Mouse (Mus musculus) lung, postnatal 0 days (tissue): ENCODE measurements around the gene Olfr608. TPM values are rescaled to one million over a fixed set of nuclear protein-coding genes. Genes with fewer than 3 reads are reported as not detected.

Experiments used
- polyA plus RNA-seq: library from polyadenylated mRNA; unstranded; fragments of >200 nt; fragmentation: Nextera tagmentation; extraction: Ambion mirVana; gene quantifications from 2 replicates; pipeline ENCODE4 v1.2.1, GENCODE M21; 2015

Gene Olfr608
- polyA plus RNA-seq, 1 experiment from 2014 or later = not detected

Other genes with a start within 250 kb of the Olfr608 start
- gene Usp17ld, start 217.4 kb upstream of the Olfr608 start, polyA plus RNA-seq = not detected in 2 replicates
- gene Olfr596, start 164.2 kb upstream of the Olfr608 start, polyA plus RNA-seq = not detected in 2 replicates
- not detected in 2 replicates for gene Olfr597, start 153.6 kb upstream of the Olfr608 start, polyA plus RNA-seq
- gene Olfr598, start 146.3 kb upstream of the Olfr608 start, polyA plus RNA-seq = not detected in 2 replicates
- gene Olfr599, start 134.0 kb upstream of the Olfr608 start, polyA plus RNA-seq = not detected in 2 replicates
- gene Olfr600, start 120.2 kb upstream of the Olfr608 start, polyA plus RNA-seq = not detected in 2 replicates
- not detected in 2 replicates for gene Olfr601, start 107.2 kb upstream of the Olfr608 start, polyA plus RNA-seq
- gene Olfr603, start 83.7 kb upstream of the Olfr608 start, polyA plus RNA-seq = not detected in 2 replicates
- gene Usp17lc, start 54.8 kb upstream of the Olfr608 start, polyA plus RNA-seq = not detected in 2 replicates
- gene Olfr605, start 24.4 kb upstream of the Olfr608 start, polyA plus RNA-seq = not detected in 2 replicates
- gene Olfr606, start 20.8 kb upstream of the Olfr608 start, polyA plus RNA-seq = not detected in 2 replicates
- gene Olfr607, start 5.7 kb upstream of the Olfr608 start, polyA plus RNA-seq = not detected in 2 replicates
- not detected in 2 replicates for gene Olfr609, start 28.2 kb downstream of the Olfr608 start, polyA plus RNA-seq
- not detected in 2 replicates for gene Olfr610, start 42.2 kb downstream of the Olfr608 start, polyA plus RNA-seq
- not detected in 2 replicates for gene Olfr611, start 51.0 kb downstream of the Olfr608 start, polyA plus RNA-seq
- not detected in 2 replicates for gene Olfr612, start 72.8 kb downstream of the Olfr608 start, polyA plus RNA-seq
- gene Olfr613, start 78.2 kb downstream of the Olfr608 start, polyA plus RNA-seq = not detected in 2 replicates
- gene Olfr615, start 86.2 kb downstream of the Olfr608 start, polyA plus RNA-seq = not detected in 2 replicates
- gene Olfr616, start 99.3 kb downstream of the Olfr608 start, polyA plus RNA-seq = not detected in 2 replicates
- gene Olfr617, start 103.2 kb downstream of the Olfr608 start, polyA plus RNA-seq = not detected in 2 replicates
- not detected in 2 replicates for gene Olfr618, start 120.2 kb downstream of the Olfr608 start, polyA plus RNA-seq
- gene Olfr619, start 130.7 kb downstream of the Olfr608 start, polyA plus RNA-seq = not detected in 2 replicates
- not detected in 2 replicates for gene Olfr620, start 142.7 kb downstream of the Olfr608 start, polyA plus RNA-seq
- gene Olfr622, start 172.8 kb downstream of the Olfr608 start, polyA plus RNA-seq = not detected in 2 replicates
- gene Olfr623, start 193.8 kb downstream of the Olfr608 start, polyA plus RNA-seq = not detected in 2 replicates
- 0.02 and 0.05 TPM in 2 replicates for gene Olfr624, start 201.3 kb downstream of the Olfr608 start, polyA plus RNA-seq
- gene Olfr625-ps1, start 212.8 kb downstream of the Olfr608 start, polyA plus RNA-seq = not detected in 2 replicates
- not detected in 2 replicates for gene Olfr243, start 244.8 kb downstream of the Olfr608 start, polyA plus RNA-seq